Mouse (Mus musculus) bone marrow macrophage, adult 2 months (primary cell): ENCODE measurements around the gene Ska3.

ENCODE experiments used
- CTCF ChIP-seq: IDR thresholded peaks from 2 replicates; pipeline ENCODE4 v1.5.1; 2012; ENCODE audit warnings: low read depth, mild to moderate bottlenecking, low read length, moderate library complexity
- POLR2A ChIP-seq: IDR thresholded peaks from 2 replicates; pipeline ENCODE4 v1.6.1; 2012; ENCODE audit warnings: mild to moderate bottlenecking, low read depth, low read length, borderline replicate concordance

DNA sequence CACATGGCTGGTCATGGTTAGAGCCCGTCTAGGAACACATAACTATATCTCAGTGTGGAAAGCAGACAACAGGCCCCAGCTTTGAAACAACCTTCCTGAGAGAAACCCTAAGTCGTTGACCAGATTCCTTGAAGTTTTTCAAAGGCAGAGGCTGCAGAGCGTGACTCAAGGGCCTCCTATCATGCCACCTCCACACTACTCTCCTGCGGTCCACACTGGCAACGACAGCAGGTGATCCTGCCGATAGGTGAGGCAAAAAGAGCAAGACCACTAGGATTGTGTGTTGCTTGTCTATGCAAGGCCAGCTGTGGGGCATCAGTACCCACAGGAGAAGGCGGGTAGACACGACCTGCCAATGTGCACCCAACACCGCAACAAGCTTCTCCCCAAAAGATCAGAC lies 36.2 kb downstream of the Ska3 start:
- TF ChIP-seq POLR2A (no peak), CTCF (no peak)
